Mouse (Mus musculus) embryonic stem cell, embryonic (primary cell): ENCODE results near the gene Rab40b.

Source experiments
- CTCF ChIA-PET, 4 experiments: fragments of 300-600 bp in 2 of 4; fragments of 350-600 bp in 2 of 4; sonication (Branson Sonifier 250); formaldehyde crosslinking; loops; one replicate each; lab custom pipeline; 2022; ENCODE audit warnings: inconsistent platforms in 2 of 4; lab: Charles Lee
- POLR2A ChIA-PET, 4 experiments: fragments of 300-600 bp in 2 of 4; fragments of 350-600 bp in 2 of 4; sonication (Branson Sonifier 250); formaldehyde crosslinking; loops; one replicate each; lab custom pipeline; 2022; ENCODE audit warnings: antibody characterized with exemption in 4 of 4, inconsistent platforms in 1 of 4; lab: Charles Lee

The Rab40b gene

DNA sequence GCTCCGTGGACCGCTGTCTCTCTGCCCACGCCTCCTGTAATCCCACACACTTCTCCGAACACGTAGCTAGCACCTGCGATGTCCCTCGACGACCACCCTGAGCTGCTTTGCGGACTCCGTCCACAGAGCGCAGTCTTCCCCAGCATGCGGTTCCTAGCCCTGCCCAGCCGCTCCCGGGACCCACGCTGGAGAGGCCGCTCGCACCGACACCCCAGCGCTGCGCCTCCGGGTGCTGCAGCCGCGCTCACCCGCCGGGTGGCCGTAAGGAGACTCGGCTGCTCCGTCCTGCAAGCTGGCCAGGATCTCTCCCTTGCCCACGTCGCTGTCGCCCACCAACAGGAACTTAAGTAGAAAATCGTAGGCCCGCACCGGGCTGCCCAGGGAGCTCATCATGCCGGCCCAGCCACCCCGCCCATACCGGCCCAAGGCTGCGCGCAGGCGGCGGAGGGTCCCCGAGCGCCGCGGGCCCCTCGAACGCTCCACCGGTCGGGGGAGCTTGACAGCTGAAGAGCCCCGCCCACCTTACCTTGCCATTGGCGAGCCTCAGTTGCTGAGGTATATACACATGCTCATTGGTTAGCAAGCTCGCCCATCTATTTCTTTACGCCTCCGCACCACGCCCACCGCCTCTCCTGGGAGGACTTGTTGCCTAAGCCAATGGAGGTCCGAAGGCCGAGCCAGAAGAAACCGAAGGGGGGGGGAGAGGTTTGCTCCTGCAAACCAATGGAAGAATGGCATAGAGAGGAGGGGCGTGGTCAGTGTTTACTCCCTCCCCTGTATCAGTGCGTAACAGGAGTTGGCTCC lies at the start of gene Rab40b:
Rab40b (minus strand) TSS at position 502 of the 804 bp plus-strand sequence.
- ChIA-PET POLR2A (interaction anchor here in 3 of 4 experiments (0.5 to 2.6 kb wide), 41 partner anchors 8 to 536 kb away, joined by 3 to 14 read pairs (median 4); partner anchors contain the start of genes Narf (in 3 of the 3), Tbcd (in 3 of the 3), Wdr45b (in 3 of the 3) and Fn3krp (in 2 of the 3)), CTCF (interaction anchor here (0.5 to 1.7 kb wide), 13 partner anchors 18 to 667 kb away, joined by 3 to 10 read pairs (median 4); partner anchors contain the start of genes Narf (in 2 of the 4), Fn3k (in 1 of the 4) and Fn3krp (in 1 of the 4))

- POLR2A ChIA-PET = no interaction called here
- CTCF ChIA-PET = no interaction called here
Measured at GRCm38 (mm10) chr11:121437236-121437635, 49.2 kb upstream of the Rab40b start.

DNA sequence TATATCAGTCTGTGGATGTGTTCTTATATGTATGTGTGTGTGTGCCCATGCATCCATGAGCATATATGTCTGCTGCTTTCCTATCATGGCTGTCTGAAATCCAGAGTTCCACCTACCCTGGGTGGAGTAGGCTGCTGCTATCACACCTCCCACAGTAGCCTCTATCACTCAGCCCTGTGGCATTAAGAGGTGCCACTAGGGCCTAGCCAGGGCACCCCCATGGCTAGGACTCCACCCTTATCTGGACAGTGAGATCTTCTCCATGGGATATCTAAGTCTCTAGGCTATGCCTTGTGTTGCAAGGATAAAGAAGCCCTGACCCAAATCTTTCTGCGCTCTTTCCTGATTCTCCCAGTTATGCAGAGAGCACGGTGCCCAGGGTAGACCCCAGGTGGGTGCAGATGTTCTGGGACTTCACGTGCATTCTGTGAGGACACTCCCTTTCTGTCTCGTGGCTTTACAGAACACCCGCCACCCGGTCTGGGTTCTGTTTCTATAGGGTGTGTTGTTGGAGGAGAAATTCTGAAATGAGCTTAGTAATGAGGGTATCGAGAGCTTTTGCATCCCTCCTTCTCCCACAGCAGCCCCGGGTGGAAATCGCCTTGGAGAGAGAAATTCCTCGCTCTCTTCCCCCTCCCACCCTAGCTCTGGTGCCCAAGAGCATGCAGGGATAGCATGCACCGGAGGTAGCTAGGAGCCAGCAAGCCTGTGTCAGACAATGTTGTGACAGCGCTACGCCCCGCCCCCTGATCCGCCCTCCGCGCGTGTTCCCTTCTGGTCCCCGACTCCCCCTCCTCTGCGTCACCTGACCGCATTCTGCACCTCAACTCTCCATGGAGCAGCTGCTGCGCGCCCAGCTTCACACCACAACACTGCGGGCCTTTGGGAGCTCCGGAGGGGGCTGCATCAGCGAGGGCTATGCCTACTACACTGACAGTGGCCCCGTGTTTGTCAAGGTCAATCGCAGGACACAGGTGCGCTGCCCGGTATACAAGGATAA lies 46.4 kb upstream of the Rab40b start, which contains the start of gene Fn3k:
Fn3k (plus strand) TSS at position 758 of the 1,000 bp plus-strand sequence.
- ChIA-PET POLR2A (interaction anchor here in 3 of 4 experiments (0.6 to 4.2 kb wide), 16 partner anchors 11 to 414 kb away, joined by 3 to 21 read pairs (median 4); partner anchors contain the start of genes Fn3krp (in 3 of the 3), Tbcd (in 2 of the 3), Cybc1 (in 1 of the 3) and Narf (in 1 of the 3)), CTCF (interaction anchor here in 3 of 4 experiments (0.6 to 2.1 kb wide), 5 partner anchors 14 to 343 kb away, joined by 3 to 10 read pairs (median 3); partner anchors contain the start of genes Fn3krp (in 1 of the 3) and Rab40b (in 1 of the 3))

DNA sequence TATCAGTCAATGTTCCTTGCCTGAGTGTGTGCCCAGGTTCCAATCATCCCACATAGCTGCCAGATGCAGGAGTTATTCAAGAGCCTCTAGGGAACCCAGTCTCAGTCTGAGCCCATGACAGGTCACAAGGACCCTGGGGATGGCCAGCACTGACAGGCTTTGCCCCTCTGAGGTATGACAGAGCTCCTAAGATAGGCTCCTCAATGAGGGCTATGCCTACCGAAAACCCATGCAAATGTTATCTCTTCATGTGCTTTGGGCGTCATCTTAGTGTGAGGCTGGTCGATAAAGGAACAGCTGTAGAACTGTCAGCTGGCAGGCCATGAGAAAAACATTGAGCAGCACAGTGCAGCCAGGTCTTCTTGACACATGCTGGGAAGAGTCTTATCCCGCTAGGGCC lies 45.3 kb upstream of the Rab40b start:
- ChIA-PET CTCF (interaction anchor here in 2 of 4 experiments (0.6 to 1.3 kb wide), 2 partner anchors 21 to 42 kb away, joined by 3 read pairs; no protein-coding TSS in a partner anchor), POLR2A (interaction anchor here in 3 of 4 experiments (1.0 to 4.2 kb wide), 6 partner anchors 12 to 415 kb away, joined by 3 to 21 read pairs (median 10); partner anchors contain the start of genes Tbcd (in 2 of the 3), B3gntl1 (in 1 of the 3) and Fn3krp (in 1 of the 3))

- POLR2A ChIA-PET = interaction anchor here in 3 of 4 experiments (0.6 to 2.4 kb wide), 22 partner anchors 10 to 264 kb away, joined by 3 to 15 read pairs (median 3); partner anchors contain the start of genes Fn3k (in 3 of the 3), Rab40b (in 2 of the 3), B3gntl1 (in 1 of the 3) and Narf (in 1 of the 3)
- CTCF ChIA-PET = interaction anchor here in 2 of 4 experiments (0.6 to 1.5 kb wide), 5 partner anchors 13 to 339 kb away, joined by 3 to 9 read pairs (median 3); partner anchors contain the start of genes Fn3k (in 1 of the 2), Narf (in 1 of the 2) and Rab40b (in 1 of the 2)
Measured at GRCm38 (mm10) chr11:121421553-121422173, 33.6 kb upstream of the Rab40b start.

- CTCF ChIA-PET = interaction anchor here in 2 of 4 experiments (0.6 to 1.5 kb wide), 5 partner anchors 13 to 338 kb away, joined by 3 to 9 read pairs (median 3); partner anchors contain the start of genes Fn3k (in 1 of the 2), Narf (in 1 of the 2) and Rab40b (in 1 of the 2)
- POLR2A ChIA-PET = interaction anchor here in 3 of 4 experiments (0.6 to 2.4 kb wide), 19 partner anchors 10 to 263 kb away, joined by 3 to 15 read pairs (median 4); partner anchors contain the start of genes Fn3k (in 3 of the 3), Rab40b (in 2 of the 3), B3gntl1 (in 1 of the 3) and Narf (in 1 of the 3)
Measured at GRCm38 (mm10) chr11:121420830-121421552, 32.9 kb upstream of the Rab40b start, which contains the start of gene Fn3krp. Gene Fn3krp, plus strand, starts transcription at chr11:121421401.

DNA sequence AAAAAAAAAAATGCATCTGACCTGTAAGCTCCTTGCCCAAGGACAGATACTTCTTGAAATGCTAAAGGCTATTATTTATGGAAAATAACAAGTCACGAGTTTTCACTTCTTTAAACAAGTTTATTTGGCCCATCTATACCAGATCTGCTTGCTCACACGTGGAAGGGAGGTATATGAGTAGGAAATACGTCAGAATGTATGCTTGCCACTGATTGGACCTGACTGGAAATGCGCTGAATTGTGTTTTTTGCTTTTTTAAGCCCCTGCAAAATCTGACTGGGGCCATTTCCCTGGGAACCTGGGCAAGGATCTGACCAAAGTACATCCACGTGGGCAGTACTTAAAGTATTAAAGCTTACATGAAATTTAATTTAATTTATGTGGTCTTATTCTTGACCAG lies 32.3 kb upstream of the Rab40b start:
- CTCF ChIA-PET = interaction anchor here in 1 of 4 experiments (1.0 kb wide), 1 partner anchor 14 kb away, joined by 3 read pairs; the partner anchor contains the start of gene Fn3k
- POLR2A ChIA-PET = interaction anchor here in 3 of 4 experiments (0.6 to 2.4 kb wide), 6 partner anchors 10 to 33 kb away, joined by 3 to 15 read pairs (median 8); partner anchors contain the start of genes Fn3k (in 3 of the 3) and Rab40b (in 2 of the 3)

DNA sequence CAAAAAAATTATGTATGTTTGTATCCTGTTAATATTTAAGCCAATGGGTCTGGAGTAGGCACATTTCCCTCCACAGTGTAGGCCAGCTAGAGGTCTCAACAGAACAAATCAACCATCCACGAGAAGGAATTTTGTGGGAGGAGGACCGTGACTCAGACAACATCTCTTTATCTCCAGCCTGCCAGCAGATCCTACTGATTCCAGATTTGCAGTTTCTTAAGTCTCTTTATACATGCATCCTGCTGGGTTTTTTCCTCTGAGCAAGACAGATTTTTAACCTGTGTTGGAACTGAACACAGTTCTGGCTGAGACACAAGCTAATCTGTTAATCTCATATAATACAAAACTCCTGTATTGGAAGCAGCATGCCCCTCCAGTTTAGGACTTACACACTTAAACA lies 30.9 kb upstream of the Rab40b start:
- ChIA-PET CTCF (no interaction called here), POLR2A (interaction anchor here in 2 of 4 experiments (0.6 to 0.9 kb wide), 2 partner anchors 100 to 146 kb away, joined by 3 read pairs; partner anchors contain the start of gene Zfp750 (in 1 of the 2))

DNA sequence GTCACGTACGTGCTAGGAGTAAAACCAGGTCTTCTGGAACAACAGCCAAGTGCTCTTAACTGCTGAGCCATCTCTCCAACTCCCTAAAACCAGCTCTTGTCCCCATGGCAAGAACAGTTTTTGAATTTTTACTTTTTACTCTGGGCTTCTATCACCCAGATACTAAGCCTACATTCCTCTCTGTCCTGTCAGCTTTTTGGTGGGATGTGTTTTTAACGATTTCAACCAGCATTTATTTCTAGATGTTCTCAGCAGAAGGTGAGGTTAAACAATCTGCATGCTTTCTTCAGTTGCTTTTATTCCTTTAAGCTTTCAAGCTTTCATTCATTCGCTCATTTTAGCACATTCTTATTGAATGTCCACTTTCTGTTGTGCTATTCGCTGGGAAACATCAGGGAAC lies 29.9 kb upstream of the Rab40b start:
- CTCF ChIA-PET = no interaction called here
- POLR2A ChIA-PET = interaction anchor here in 2 of 4 experiments (0.6 to 0.8 kb wide), 2 partner anchors 30 to 53 kb away, joined by 3 read pairs; partner anchors contain the start of gene Rab40b (in 1 of the 2)

DNA sequence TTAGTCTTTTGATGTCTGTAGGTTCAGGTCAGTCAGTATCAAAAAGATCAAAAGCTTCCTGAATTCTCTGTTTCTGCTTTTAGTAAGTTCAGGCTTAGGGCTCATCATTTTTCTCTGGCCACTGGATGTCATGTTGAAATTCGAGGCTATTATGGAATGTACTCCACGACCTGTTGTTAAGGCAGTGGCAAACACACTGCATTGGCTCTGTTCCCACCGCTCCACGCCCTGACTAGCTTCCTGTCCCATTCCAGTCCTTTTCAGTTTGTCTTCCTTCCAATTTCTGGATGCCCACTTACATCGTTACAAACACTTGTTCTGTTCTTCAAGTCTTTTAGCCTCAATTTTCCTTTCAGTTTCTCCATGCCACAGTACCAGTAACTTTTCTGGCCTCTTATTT lies 27.3 kb upstream of the Rab40b start:
- ChIA-PET CTCF (interaction anchor here in 2 of 4 experiments (0.5 to 0.6 kb wide), 2 partner anchors 110 to 968 kb away, joined by 3 read pairs; no protein-coding TSS in a partner anchor), POLR2A (no interaction called here)

GRCm38 (mm10) chr11:121414762-121415161 lies 26.7 kb upstream of the Rab40b start:
- CTCF ChIA-PET = interaction anchor here in 2 of 4 experiments (0.6 kb wide), 3 partner anchors 87 to 968 kb away, joined by 3 read pairs; no protein-coding TSS in a partner anchor

GRCm38 (mm10) chr11:121407366-121408155 lies 19.5 kb upstream of the Rab40b start:
- ChIA-PET POLR2A (interaction anchor here in 2 of 4 experiments (1.0 to 2.8 kb wide), 2 partner anchors 14 kb away, joined by 3 to 9 read pairs; partner anchors contain the start of gene Fn3krp (in 2 of the 2)), CTCF (no interaction called here)

More at GRCm38 (mm10) chr11:121414762-121415161, 26.7 kb upstream of the Rab40b start:
- POLR2A ChIA-PET = no interaction called here

DNA sequence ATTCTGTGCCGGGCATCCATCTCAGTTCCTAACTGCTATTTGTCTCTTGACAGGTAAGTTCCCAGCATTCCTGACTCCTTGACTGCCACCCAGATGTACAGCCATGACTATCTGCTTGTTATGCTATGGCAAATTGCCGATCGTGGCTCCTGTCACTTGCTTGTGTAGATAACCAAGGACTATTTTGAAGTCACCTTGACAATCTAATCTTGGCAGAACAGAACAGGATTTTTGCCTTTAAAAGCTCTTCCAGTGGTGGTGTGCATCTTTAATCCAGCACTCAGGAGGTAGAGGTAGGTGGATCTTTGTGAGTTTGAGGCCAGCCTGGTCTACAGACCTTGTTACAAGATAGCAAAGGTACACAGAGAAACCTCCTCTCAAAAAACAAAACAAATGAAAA lies 4.4 kb upstream of the Rab40b start:
- ChIA-PET POLR2A (interaction anchor here in 1 of 4 experiments (1.6 kb wide), 1 partner anchor 59 kb away, joined by 3 read pairs; the partner anchor contains the start of gene Tbcd), CTCF (no interaction called here)

DNA sequence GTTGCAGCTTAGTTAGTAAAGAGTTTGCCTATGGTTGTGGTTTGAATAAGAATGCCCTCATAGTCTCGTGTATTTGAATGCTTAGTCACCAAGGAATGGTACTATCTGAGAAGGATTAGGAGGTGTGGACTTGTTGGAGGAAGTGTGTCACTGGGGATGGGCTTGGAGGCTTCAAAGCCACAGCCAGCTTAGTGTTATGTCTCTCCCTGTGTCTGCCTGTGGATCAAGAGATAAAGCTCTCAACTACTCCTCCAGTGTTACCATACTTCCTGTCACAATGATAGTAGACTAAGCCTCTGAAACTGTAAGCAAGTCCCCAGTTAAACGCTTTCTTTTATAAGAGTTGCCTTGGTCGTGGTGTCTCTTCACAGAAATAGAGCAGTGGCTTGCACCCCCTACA lies 2.7 kb upstream of the Rab40b start:
- ChIA-PET POLR2A (interaction anchor here in 1 of 4 experiments (1.6 kb wide), 1 partner anchor 61 kb away, joined by 3 read pairs; the partner anchor contains the start of gene Tbcd), CTCF (no interaction called here)
